Mouse (Mus musculus) cerebellum, adult 2 months (tissue): Measurements from ENCODE around the gene 4931409K22Rik. TPM values are rescaled to one million over a fixed set of nuclear protein-coding genes. Genes with fewer than 3 reads are reported as not detected.

Experiments used
- DNase-seq, 2 experiments: peaks; one replicate each; pipeline ENCODE4 v3.0.0; 2021
- H3K27ac ChIP-seq: fragments of 200-500 bp; 2 replicates; pipeline ENCODE4 v1.5.1; 2012; ENCODE audit warnings: low read length, control low read depth, inconsistent platforms; ENCODE audit not compliant: insufficient read depth
- H3K27me3 ChIP-seq: fragments of 200-500 bp; 2 replicates; pipeline ENCODE4 v1.6.1; 2012; ENCODE audit warnings: inconsistent platforms, mild to moderate bottlenecking, low read length, moderate library complexity; ENCODE audit not compliant: control insufficient read depth, insufficient read depth
- H3K4me1 ChIP-seq: fragments of 200-500 bp; 2 replicates; pipeline ENCODE4 v1.6.1; 2011; ENCODE audit warnings: low read length; ENCODE audit not compliant: control insufficient read depth, insufficient read depth
- H3K4me3 ChIP-seq: fragments of 200-500 bp; replicated peaks from 2 replicates; pipeline ENCODE3; 2011; ENCODE audit warnings: mild to moderate bottlenecking, low read depth, low read length, control low read depth; ENCODE audit not compliant: insufficient read depth
- CTCF ChIP-seq: fragments of 200-500 bp; IDR thresholded peaks from 2 replicates; pipeline ENCODE4 v1.5.1; 2011; ENCODE audit warnings: low read depth, mild to moderate bottlenecking, control low read depth, low read length, moderate library complexity, borderline replicate concordance; ENCODE audit not compliant: insufficient read depth
- POLR2A ChIP-seq: fragments of 200-500 bp; IDR thresholded peaks from 2 replicates; pipeline ENCODE4 v1.6.1; 2011; ENCODE audit warnings: low read length, control low read depth, borderline replicate concordance; ENCODE audit not compliant: insufficient read depth
- WGBS: fragments of 180-500 bp; shearing (Covaris S2); methylation state at CpG from one replicate; pipeline ENCODE4 v1.1.7; 2018; 5-methylcytosine and 5-hydroxymethylcytosine counted together
- polyA plus RNA-seq: library from polyadenylated mRNA; depleted of rRNA; stranded (reverse); fragments of >200 nt; gene quantifications from 2 replicates; pipeline ENCODE4 v1.2.3, GENCODE M21; 2012

4931409K22Rik gene
- polyA plus RNA-seq, 1 experiment, result not detected

DNA sequence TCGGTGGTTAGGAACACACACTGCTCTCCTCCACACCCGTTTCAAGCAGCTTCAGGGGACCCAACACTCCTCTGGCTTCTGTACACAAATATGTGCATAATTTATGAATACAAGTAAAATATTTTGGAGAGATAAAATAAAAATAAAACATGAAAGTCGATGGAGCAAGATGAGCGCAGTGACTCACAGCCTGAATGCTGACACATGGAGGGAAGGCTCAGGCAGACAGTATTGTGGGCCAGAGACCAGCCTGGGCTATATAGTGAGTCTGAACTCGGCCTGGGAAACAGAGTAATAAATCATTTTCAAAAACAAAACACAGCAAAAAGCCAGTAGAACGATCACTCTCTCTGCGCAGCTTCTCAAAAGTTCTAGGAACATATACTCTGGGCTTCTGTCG lies 35.2 kb downstream of the 4931409K22Rik start:
- no peak overlapping the region for H3K27ac ChIP-seq
- peaks cover 3% of the 10 kb centered on the region; the same call in 1 of the 2 replicates for H3K27me3 ChIP-seq
- 68% methylated on average over 8 of the region's 8 CpGs for WGBS
- no peaks in the 10 kb centered on the region for H3K4me1 ChIP-seq
- no peak for DNase-seq
- H3K4me3 ChIP-seq, result no peak overlapping the region
- TF ChIP-seq POLR2A (no peak), CTCF (no peak)

DNA sequence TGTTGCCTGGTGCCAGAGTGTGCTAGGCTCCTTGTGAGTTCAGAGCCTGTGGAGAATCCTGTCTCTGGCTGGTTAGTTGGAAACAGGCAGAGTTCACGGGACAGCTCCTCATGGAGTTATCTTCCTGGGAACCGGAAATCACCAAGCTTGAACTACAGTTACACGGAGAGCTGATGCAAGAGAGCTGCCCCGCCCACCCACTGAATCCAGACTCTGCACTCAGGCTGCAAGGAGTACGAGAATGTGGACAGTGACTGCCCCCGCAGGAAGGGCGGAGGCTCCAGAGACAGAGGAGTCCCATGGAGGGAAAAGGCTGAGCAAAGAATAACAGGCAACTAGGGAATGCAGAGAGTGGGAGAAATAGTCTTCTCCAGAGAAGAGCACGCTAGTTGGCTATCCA lies 44.3 kb downstream of the 4931409K22Rik start:
- Histone ChIP-seq H3K4me3 (no peak overlapping the region), H3K4me1 (no peaks in the 10 kb centered on the region), H3K27ac (no peak overlapping the region), H3K27me3 (no peaks in the 10 kb centered on the region; the same call in 1 of the 2 replicates)
- WGBS, result 64% methylated on average over 8 of the region's 8 CpGs
- no peak for DNase-seq
- TF ChIP-seq POLR2A, result no peak
- no peak for TF ChIP-seq CTCF

DNA sequence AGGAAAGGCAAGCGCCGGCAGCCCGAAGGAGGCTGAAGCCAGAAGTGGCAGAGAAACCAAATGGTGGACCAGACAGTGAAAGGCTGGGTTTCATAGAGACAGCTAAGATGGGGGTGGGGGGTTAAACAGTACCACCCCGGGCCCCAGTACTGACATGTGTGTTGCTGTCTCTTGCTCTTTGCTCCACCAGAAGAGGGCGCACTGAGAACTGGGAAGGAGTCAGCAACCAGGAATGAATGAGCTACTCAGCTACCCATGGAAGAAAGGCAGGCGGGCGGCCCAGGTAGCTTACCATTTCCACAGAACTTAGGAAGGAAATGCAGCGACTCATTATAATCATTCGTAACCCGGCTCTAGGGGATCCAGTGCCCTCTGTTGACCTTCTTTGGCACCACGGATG lies 46.0 kb downstream of the 4931409K22Rik start:
- WGBS, result 63% methylated on average over 11 of the region's 11 CpGs
- no peaks in the 10 kb centered on the region; the same call in 1 of the 2 replicates for H3K27me3 ChIP-seq
- no peak for DNase-seq
- H3K4me3 ChIP-seq, result no peak overlapping the region
- no peak overlapping the region for H3K27ac ChIP-seq
- H3K4me1 ChIP-seq, result no peaks in the 10 kb centered on the region
- no peak for TF ChIP-seq POLR2A
- TF ChIP-seq CTCF, result peak; percentile 38; the same call in 1 of the 2 replicates

DNA sequence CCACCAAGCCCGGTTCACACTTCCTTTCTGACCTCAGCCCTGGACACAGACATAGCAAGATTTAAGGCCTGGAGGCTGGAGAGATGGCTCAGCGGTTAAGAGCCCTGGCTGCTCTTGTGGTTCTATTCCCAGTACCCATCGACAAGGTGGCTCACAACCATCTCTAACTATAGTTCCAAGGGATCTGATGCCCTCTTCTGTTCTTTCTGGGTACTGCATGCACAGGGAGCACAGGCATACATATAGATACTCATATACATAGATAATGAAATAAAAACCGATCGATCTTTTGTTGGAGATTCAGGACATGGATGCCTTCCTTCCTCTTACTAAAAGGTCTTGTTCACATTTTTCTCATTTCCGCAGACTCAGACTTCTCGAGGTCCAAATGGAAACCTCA lies 48.2 kb downstream of the 4931409K22Rik start:
- WGBS, result 94% methylated on average over 7 of the region's 7 CpGs
- Histone ChIP-seq H3K27ac (no peak overlapping the region), H3K27me3 (no peaks in the 10 kb centered on the region), H3K4me1 (no peaks in the 10 kb centered on the region; the same call in 1 of the 2 replicates), H3K4me3 (no peak overlapping the region)
- no peak for DNase-seq
- TF ChIP-seq POLR2A (no peak), CTCF (no peak)

DNA sequence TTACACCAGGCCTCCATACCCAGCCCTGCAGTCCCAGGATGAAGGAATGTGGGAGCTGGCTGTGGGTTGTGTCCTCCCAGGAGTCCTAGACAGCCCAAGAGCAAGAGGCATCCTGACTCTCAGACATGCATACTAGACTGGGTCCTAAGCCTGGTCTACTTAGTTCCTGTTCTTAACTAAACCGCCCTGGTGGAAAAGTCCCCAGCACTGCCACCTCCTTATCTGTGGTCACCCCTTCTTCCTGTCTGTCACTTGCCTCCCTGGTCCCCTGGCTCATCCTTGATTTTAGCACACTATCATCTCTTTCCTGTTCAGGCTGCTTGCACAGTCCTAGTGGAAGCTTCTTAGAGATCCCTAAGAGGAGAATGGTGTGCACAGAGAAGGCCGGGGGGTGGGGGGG lies 51.1 kb downstream of the 4931409K22Rik start:
- 54% methylated on average over 2 of the region's 2 CpGs for WGBS
- TF ChIP-seq CTCF (no peak), POLR2A (no peak)
- no peak overlapping the region for H3K4me3 ChIP-seq
- H3K4me1 ChIP-seq, result peaks cover 3% of the 10 kb centered on the region; the same call in 1 of the 2 replicates
- DNase-seq, result no peak
- H3K27me3 ChIP-seq, result no peaks in the 10 kb centered on the region
- no peak overlapping the region for H3K27ac ChIP-seq

DNA sequence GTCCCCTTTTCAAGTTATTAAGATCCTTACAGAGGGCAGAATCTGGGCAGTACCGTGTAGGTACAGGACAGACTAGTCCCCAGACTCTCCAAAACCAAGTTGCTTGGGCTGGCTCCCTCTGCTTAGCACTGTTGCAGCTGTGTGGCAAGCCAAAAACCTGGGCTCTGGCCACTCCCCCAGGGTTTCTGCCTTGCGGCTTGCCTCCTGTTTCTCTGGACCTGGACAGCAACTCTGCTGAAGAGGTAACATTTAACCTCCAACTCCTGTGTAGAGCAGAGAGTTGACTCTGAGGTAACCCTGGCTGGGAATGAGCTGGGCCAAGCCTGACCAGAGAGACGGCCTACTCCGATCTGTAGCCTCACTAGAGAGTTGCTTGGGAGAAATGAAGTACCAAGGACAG lies 53.8 kb downstream of the 4931409K22Rik start:
- DNase-seq, result no peak
- WGBS, result 71% methylated on average over 4 of the region's 4 CpGs
- TF ChIP-seq CTCF, result no peak
- no peak for TF ChIP-seq POLR2A
- Histone ChIP-seq H3K27me3 (no peaks in the 10 kb centered on the region), H3K4me3 (no peak overlapping the region), H3K4me1 (peaks cover 3% of the 10 kb centered on the region; the same call in 1 of the 2 replicates), H3K27ac (no peak overlapping the region)

DNA sequence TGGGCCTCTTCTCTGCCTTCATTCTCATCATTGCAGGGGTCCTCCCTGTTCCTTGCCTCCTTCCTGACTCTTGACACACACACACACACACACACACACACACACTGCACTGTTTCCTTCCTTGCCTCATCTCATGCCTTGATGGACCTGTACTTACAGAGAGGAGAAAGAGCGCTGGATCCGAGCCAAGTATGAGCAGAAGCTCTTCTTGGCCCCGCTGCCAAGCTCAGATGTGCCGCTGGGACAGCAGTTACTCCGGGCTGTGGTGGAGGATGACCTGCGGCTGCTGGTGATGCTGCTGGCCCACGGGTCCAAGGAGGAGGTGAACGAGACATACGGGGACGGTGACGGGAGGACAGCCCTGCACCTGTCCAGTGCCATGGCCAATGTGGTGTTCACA lies 55.8 kb downstream of the 4931409K22Rik start:
- TF ChIP-seq POLR2A (no peak), CTCF (no peak)
- DNase-seq, result peak in 1 of 2 experiments; percentile 46
- Histone ChIP-seq H3K4me3 (no peak overlapping the region), H3K27me3 (no peaks in the 10 kb centered on the region), H3K27ac (no peak overlapping the region), H3K4me1 (peaks cover 3% of the 10 kb centered on the region)
- WGBS, result 18% methylated on average over 11 of the region's 11 CpGs

DNA sequence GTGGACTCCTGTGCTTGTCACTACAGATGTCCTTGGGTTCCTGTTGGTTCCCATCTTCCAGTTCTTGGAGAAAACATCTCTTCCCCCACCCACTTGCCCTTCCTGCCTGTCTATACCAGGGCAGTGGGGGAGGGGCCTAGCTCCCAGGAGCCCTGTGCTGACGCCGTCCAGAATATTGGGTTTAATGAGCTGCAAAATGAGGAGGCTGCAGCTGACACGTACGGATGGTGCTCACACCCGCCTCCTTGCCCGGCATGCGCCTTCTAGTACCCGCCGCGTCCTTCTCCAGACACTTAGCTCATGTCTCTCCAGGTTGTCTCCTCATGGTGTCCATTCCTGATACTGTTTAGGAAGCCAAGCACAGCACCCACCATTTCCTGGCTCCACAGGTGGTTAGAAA lies 57.5 kb downstream of the 4931409K22Rik start:
- DNase-seq, result no peak
- TF ChIP-seq POLR2A (no peak), CTCF (no peak)
- H3K27ac ChIP-seq, result no peak overlapping the region
- H3K4me1 ChIP-seq, result peaks cover 3% of the 10 kb centered on the region; the same call in 1 of the 2 replicates
- H3K27me3 ChIP-seq, result no peaks in the 10 kb centered on the region
- 38% methylated on average over 10 of the region's 10 CpGs for WGBS
- no peak overlapping the region for H3K4me3 ChIP-seq

DNA sequence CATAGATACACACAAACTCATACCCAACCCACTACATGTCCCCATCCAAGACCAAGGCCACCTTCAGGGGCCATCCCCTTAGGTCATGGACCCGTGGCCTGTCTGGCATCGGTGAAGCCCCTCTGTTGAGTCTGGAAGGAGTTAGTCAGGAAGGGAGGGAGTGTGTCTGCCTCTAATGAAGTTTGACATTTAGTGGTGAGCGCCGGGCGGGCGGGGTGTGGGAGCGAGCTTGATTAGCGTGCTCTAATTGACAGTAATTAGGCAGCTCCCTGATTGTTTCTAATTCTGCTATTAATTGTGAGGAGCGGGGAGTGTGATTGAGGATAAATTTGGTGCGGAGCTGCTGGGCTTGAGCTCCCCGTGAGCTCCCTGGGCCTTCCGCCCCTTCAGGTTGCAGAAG lies 59.1 kb downstream of the 4931409K22Rik start:
- Histone ChIP-seq H3K27me3 (no peaks in the 10 kb centered on the region), H3K27ac (no peak overlapping the region), H3K4me3 (no peak overlapping the region), H3K4me1 (peaks cover 3% of the 10 kb centered on the region; the same call in 1 of the 2 replicates)
- no peak for DNase-seq
- 69% methylated on average over 12 of the region's 12 CpGs for WGBS
- TF ChIP-seq POLR2A (no peak), CTCF (no peak)
